Mouse (Mus musculus): ENCODE results near the gene Akap5. TPM values are rescaled to one million over a fixed set of nuclear protein-coding genes. Genes with fewer than 3 reads are reported as not detected.

The Akap5 gene
- polyA plus RNA-seq, 1 experiment, result 0.01 TPM

- Histone ChIP-seq H3K4me1 (ENCODE audit: control insufficient read depth) (no peaks in the 10 kb centered on the region), H3K4me3 (replicated peaks) (no peak overlapping the region), H3K27me3 (ENCODE audit: control insufficient read depth) (no peaks in the 10 kb centered on the region), H3K9me3 (ENCODE audit: control insufficient read depth, low read length) (no peaks in the 10 kb centered on the region), H3K36me3 (ENCODE audit: control insufficient read depth) (peaks cover 89% of the 10 kb centered on the region)
- TF ChIP-seq TAL1 (IDR thresholded peaks at IDR 0.05; ENCODE audit: low read length) (no peak), GATA1 (IDR thresholded peaks at IDR 0.05; ENCODE audit: low read length) (no peak)
Measured at GRCm38 (mm10) chr12:76289428-76289827, 35.3 kb upstream of the Akap5 start.

- no peaks in the 10 kb centered on the region for H3K27me3 ChIP-seq (ENCODE audit: control insufficient read depth)
- H3K36me3 ChIP-seq (ENCODE audit: control insufficient read depth), result peaks cover 89% of the 10 kb centered on the region
- no peaks in the 10 kb centered on the region for H3K9me3 ChIP-seq (ENCODE audit: control insufficient read depth, low read length)
- H3K4me3 ChIP-seq (replicated peaks), result no peak overlapping the region
- TF ChIP-seq TAL1 (IDR thresholded peaks at IDR 0.05; ENCODE audit: low read length), result no peak
- TF ChIP-seq GATA1 (IDR thresholded peaks at IDR 0.05; ENCODE audit: low read length), result no peak
- no peaks in the 10 kb centered on the region for H3K4me1 ChIP-seq (ENCODE audit: control insufficient read depth)
Measured at GRCm38 (mm10) chr12:76290271-76290670, 34.4 kb upstream of the Akap5 start.

- peaks cover 94% of the 10 kb centered on the region for H3K36me3 ChIP-seq (ENCODE audit: control insufficient read depth)
- H3K9me3 ChIP-seq (ENCODE audit: control insufficient read depth, low read length), result no peaks in the 10 kb centered on the region
- H3K27me3 ChIP-seq (ENCODE audit: control insufficient read depth), result no peaks in the 10 kb centered on the region
- H3K4me3 ChIP-seq (replicated peaks), result no peak overlapping the region
- no peaks in the 10 kb centered on the region for H3K4me1 ChIP-seq (ENCODE audit: control insufficient read depth)
- TF ChIP-seq TAL1 (IDR thresholded peaks at IDR 0.05; ENCODE audit: low read length), result no peak
- TF ChIP-seq GATA1 (IDR thresholded peaks at IDR 0.05; ENCODE audit: low read length), result no peak
Measured at GRCm38 (mm10) chr12:76293192-76293591, 31.5 kb upstream of the Akap5 start.

GRCm38 (mm10) chr12:76297830-76298229 lies 26.9 kb upstream of the Akap5 start:
- Histone ChIP-seq H3K27me3 (ENCODE audit: control insufficient read depth) (no peaks in the 10 kb centered on the region), H3K4me3 (replicated peaks) (no peak overlapping the region), H3K36me3 (ENCODE audit: control insufficient read depth) (peaks cover 95% of the 10 kb centered on the region), H3K4me1 (ENCODE audit: control insufficient read depth) (no peaks in the 10 kb centered on the region), H3K9me3 (ENCODE audit: control insufficient read depth, low read length) (no peaks in the 10 kb centered on the region)
- TF ChIP-seq GATA1 (IDR thresholded peaks at IDR 0.05; ENCODE audit: low read length), result no peak
- TF ChIP-seq TAL1 (IDR thresholded peaks at IDR 0.05; ENCODE audit: low read length), result no peak

GRCm38 (mm10) chr12:76299361-76299906 lies 25.3 kb upstream of the Akap5 start:
- TF ChIP-seq TAL1 (IDR thresholded peaks at IDR 0.05; ENCODE audit: low read length), result no peak
- TF ChIP-seq GATA1 (IDR thresholded peaks at IDR 0.05; ENCODE audit: low read length), result no peak
- Histone ChIP-seq H3K9me3 (ENCODE audit: control insufficient read depth, low read length) (no peaks in the 10 kb centered on the region), H3K36me3 (ENCODE audit: control insufficient read depth) (peaks cover 95% of the 10 kb centered on the region), H3K27me3 (ENCODE audit: control insufficient read depth) (no peaks in the 10 kb centered on the region), H3K4me1 (ENCODE audit: control insufficient read depth) (no peaks in the 10 kb centered on the region), H3K4me3 (replicated peaks) (no peak overlapping the region)

GRCm38 (mm10) chr12:76300367-76300766 lies 24.3 kb upstream of the Akap5 start:
- peaks cover 93% of the 10 kb centered on the region for H3K36me3 ChIP-seq (ENCODE audit: control insufficient read depth)
- no peaks in the 10 kb centered on the region for H3K27me3 ChIP-seq (ENCODE audit: control insufficient read depth)
- no peak overlapping the region for H3K4me3 ChIP-seq (replicated peaks)
- no peaks in the 10 kb centered on the region for H3K4me1 ChIP-seq (ENCODE audit: control insufficient read depth)
- H3K9me3 ChIP-seq (ENCODE audit: control insufficient read depth, low read length), result no peaks in the 10 kb centered on the region
- TF ChIP-seq GATA1 (IDR thresholded peaks at IDR 0.05; ENCODE audit: low read length) (no peak), TAL1 (IDR thresholded peaks at IDR 0.05; ENCODE audit: low read length) (no peak)

- Histone ChIP-seq H3K4me1 (ENCODE audit: control insufficient read depth) (no peaks in the 10 kb centered on the region), H3K9me3 (ENCODE audit: control insufficient read depth, low read length) (no peaks in the 10 kb centered on the region), H3K36me3 (ENCODE audit: control insufficient read depth) (peaks cover 93% of the 10 kb centered on the region), H3K27me3 (ENCODE audit: control insufficient read depth) (no peaks in the 10 kb centered on the region), H3K4me3 (replicated peaks) (no peak overlapping the region)
- no peak for TF ChIP-seq GATA1 (IDR thresholded peaks at IDR 0.05; ENCODE audit: low read length)
- no peak for TF ChIP-seq TAL1 (IDR thresholded peaks at IDR 0.05; ENCODE audit: low read length)
Measured at GRCm38 (mm10) chr12:76303474-76303873, 21.2 kb upstream of the Akap5 start.

GRCm38 (mm10) chr12:76304199-76304598 lies 20.5 kb upstream of the Akap5 start:
- Histone ChIP-seq H3K27me3 (ENCODE audit: control insufficient read depth) (no peaks in the 10 kb centered on the region), H3K36me3 (ENCODE audit: control insufficient read depth) (peaks cover 92% of the 10 kb centered on the region), H3K4me3 (replicated peaks) (no peak overlapping the region), H3K4me1 (ENCODE audit: control insufficient read depth) (no peaks in the 10 kb centered on the region), H3K9me3 (ENCODE audit: control insufficient read depth, low read length) (no peaks in the 10 kb centered on the region)
- no peak for TF ChIP-seq GATA1 (IDR thresholded peaks at IDR 0.05; ENCODE audit: low read length)
- no peak for TF ChIP-seq TAL1 (IDR thresholded peaks at IDR 0.05; ENCODE audit: low read length)

- H3K27me3 ChIP-seq (ENCODE audit: control insufficient read depth), result no peaks in the 10 kb centered on the region
- TF ChIP-seq GATA1 (IDR thresholded peaks at IDR 0.05; ENCODE audit: low read length), result no peak
- TF ChIP-seq TAL1 (IDR thresholded peaks at IDR 0.05; ENCODE audit: low read length), result no peak
- no peak overlapping the region for H3K4me3 ChIP-seq (replicated peaks)
- peaks cover 90% of the 10 kb centered on the region for H3K36me3 ChIP-seq (ENCODE audit: control insufficient read depth)
- H3K4me1 ChIP-seq (ENCODE audit: control insufficient read depth), result no peaks in the 10 kb centered on the region
- no peaks in the 10 kb centered on the region for H3K9me3 ChIP-seq (ENCODE audit: control insufficient read depth, low read length)
Measured at GRCm38 (mm10) chr12:76305107-76305506, 19.6 kb upstream of the Akap5 start.

All from erythroblast, embryonic 14.5 days (primary cell).